Mouse (Mus musculus): ENCODE measurements around the gene Gli2. TPM values are rescaled to one million over a fixed set of nuclear protein-coding genes. Genes with fewer than 3 reads are reported as not detected.

The Gli2 gene
- polyA plus RNA-seq, 1 experiment: 1.4 TPM

DNA sequence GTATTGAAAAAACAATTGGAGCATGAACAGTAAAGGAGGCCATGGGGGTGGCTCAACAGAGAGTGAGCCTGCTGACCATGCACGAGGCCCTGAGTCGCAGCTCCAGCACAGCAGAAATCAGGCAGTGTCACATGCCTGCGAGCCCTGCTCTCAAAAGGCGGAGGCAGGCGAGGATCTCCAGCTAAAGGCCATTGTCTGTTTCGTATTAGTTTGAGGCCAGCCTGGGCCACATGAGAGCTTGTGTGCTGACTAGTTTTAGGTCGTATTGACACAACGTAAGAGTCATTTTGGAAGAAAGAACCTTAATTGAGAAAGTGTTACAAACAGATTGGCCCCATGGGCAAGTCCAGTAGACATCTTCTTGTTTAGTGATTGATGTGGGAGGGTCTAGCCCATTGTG, 17.5 kb downstream of the Gli2 start:
- Histone ChIP-seq H3K27ac (ENCODE audit: control insufficient read depth, insufficient read depth, low read depth, low read length) (no peak overlapping the region), H3K36me3 (ENCODE audit: control insufficient read depth, insufficient read depth, low read length) (no peaks in the 10 kb centered on the region), H3K4me1 (ENCODE audit: control insufficient read depth, insufficient read depth, low read length) (no peaks in the 10 kb centered on the region; the same call in 1 of the 2 replicates), H3K27me3 (ENCODE audit: control insufficient read depth, insufficient read depth, low read length) (no peaks in the 10 kb centered on the region), H3K4me3 (ENCODE audit: control insufficient read depth, low read depth, low read length) (no peak overlapping the region)
- no peak for TF ChIP-seq CTCF (IDR thresholded peaks at IDR 0.05; ENCODE audit: control insufficient read depth, insufficient read depth, insufficient replicate concordance, low read depth, low read length)
- no peak for TF ChIP-seq POLR2A (IDR thresholded peaks at IDR 0.05; ENCODE audit: control insufficient read depth, low read depth, low read length)

GRCm38 (mm10) chr1:119035301-119035700, 18.1 kb downstream of the Gli2 start:
- TF ChIP-seq CTCF (IDR thresholded peaks at IDR 0.05; ENCODE audit: control insufficient read depth, insufficient read depth, insufficient replicate concordance, low read depth, low read length) (no peak), POLR2A (IDR thresholded peaks at IDR 0.05; ENCODE audit: control insufficient read depth, low read depth, low read length) (no peak)
- Histone ChIP-seq H3K4me1 (ENCODE audit: control insufficient read depth, insufficient read depth, low read length) (no peaks in the 10 kb centered on the region; the same call in 1 of the 2 replicates), H3K27ac (ENCODE audit: control insufficient read depth, insufficient read depth, low read depth, low read length) (no peak overlapping the region), H3K27me3 (ENCODE audit: control insufficient read depth, insufficient read depth, low read length) (no peaks in the 10 kb centered on the region), H3K36me3 (ENCODE audit: control insufficient read depth, insufficient read depth, low read length) (no peaks in the 10 kb centered on the region), H3K4me3 (ENCODE audit: control insufficient read depth, low read depth, low read length) (no peak overlapping the region)

DNA sequence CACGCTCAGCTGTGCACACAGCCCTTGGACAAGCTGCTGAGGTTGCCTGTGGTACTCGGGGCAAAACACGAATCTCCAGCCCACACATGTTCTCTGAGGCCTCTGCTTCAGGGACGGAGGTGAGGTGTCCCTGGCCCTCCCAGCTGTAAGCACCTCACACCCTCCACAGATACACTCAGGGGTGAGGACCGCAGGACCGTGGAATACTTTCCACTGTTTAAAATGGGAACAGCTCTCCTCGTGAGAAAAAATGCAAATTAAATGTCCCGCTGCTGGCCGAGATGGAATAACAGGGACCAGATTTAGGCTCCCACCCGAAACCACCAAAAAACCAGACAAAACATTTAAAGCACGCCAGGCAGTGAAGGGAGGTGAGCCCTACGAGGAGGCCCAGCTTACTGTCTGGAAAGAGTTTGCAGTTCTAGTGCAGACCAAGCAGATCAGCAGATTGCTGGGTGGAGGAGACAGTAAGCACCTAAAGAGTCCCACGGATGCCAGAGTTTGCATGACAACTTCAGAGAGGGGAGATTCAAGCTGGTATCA, 19.2 kb downstream of the Gli2 start:
- H3K4me3 ChIP-seq (ENCODE audit: control insufficient read depth, low read depth, low read length): no peak overlapping the region

GRCm38 (mm10) chr1:119033450-119034162, 19.8 kb downstream of the Gli2 start:
- Histone ChIP-seq H3K4me3 (ENCODE audit: control insufficient read depth, low read depth, low read length) (no peak overlapping the region), H3K36me3 (ENCODE audit: control insufficient read depth, insufficient read depth, low read length) (no peaks in the 10 kb centered on the region), H3K27me3 (ENCODE audit: control insufficient read depth, insufficient read depth, low read length) (no peaks in the 10 kb centered on the region), H3K27ac (ENCODE audit: control insufficient read depth, insufficient read depth, low read depth, low read length) (peak overlapping the region; percentile 61), H3K4me1 (ENCODE audit: control insufficient read depth, insufficient read depth, low read length) (peaks cover 2% of the 10 kb centered on the region)
- TF ChIP-seq CTCF (IDR thresholded peaks at IDR 0.05; ENCODE audit: control insufficient read depth, insufficient read depth, insufficient replicate concordance, low read depth, low read length): no peak
- no peak for TF ChIP-seq POLR2A (IDR thresholded peaks at IDR 0.05; ENCODE audit: control insufficient read depth, low read depth, low read length)

More for the DNA sequence above, 19.2 kb downstream of the Gli2 start:
- no peak for TF ChIP-seq CTCF (IDR thresholded peaks at IDR 0.05; ENCODE audit: control insufficient read depth, insufficient read depth, insufficient replicate concordance, low read depth, low read length)
- no peak for TF ChIP-seq POLR2A (IDR thresholded peaks at IDR 0.05; ENCODE audit: control insufficient read depth, low read depth, low read length)
- H3K4me1 ChIP-seq (ENCODE audit: control insufficient read depth, insufficient read depth, low read length): no peaks in the 10 kb centered on the region; the same call in 1 of the 2 replicates
- H3K27ac ChIP-seq (ENCODE audit: control insufficient read depth, insufficient read depth, low read depth, low read length): peak overlapping the region; percentile 61
- H3K36me3 ChIP-seq (ENCODE audit: control insufficient read depth, insufficient read depth, low read length): no peaks in the 10 kb centered on the region
- no peaks in the 10 kb centered on the region for H3K27me3 ChIP-seq (ENCODE audit: control insufficient read depth, insufficient read depth, low read length)

DNA sequence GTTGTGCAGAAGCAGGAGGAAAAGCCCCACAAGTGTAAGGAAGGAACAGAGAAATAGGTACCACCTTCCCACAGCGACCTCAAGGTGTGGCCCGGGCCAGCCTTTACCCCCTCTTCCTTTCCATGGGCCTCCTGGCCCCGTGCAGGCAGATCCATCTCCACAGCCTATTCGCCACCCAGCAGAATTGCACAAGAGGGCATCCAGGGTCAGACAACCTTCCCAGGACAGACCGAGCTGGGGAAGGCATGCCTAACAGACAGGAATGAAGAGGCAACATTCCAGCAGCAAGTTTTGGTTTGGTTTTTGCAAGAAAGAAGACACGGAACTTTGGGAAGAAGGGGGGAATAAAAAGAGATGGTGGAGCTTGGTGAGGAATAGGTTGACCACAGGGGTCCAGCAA, 22.2 kb downstream of the Gli2 start:
- H3K4me3 ChIP-seq (ENCODE audit: control insufficient read depth, low read depth, low read length): no peak overlapping the region
- no peaks in the 10 kb centered on the region for H3K27me3 ChIP-seq (ENCODE audit: control insufficient read depth, insufficient read depth, low read length)
- no peak overlapping the region for H3K27ac ChIP-seq (ENCODE audit: control insufficient read depth, insufficient read depth, low read depth, low read length)
- H3K4me1 ChIP-seq (ENCODE audit: control insufficient read depth, insufficient read depth, low read length): peaks cover 2% of the 10 kb centered on the region
- TF ChIP-seq POLR2A (IDR thresholded peaks at IDR 0.05; ENCODE audit: control insufficient read depth, low read depth, low read length) (no peak), CTCF (IDR thresholded peaks at IDR 0.05; ENCODE audit: control insufficient read depth, insufficient read depth, insufficient replicate concordance, low read depth, low read length) (no peak)
- H3K36me3 ChIP-seq (ENCODE audit: control insufficient read depth, insufficient read depth, low read length): no peaks in the 10 kb centered on the region

- no peak overlapping the region for H3K4me3 ChIP-seq (ENCODE audit: control insufficient read depth, low read depth, low read length)
- H3K27me3 ChIP-seq (ENCODE audit: control insufficient read depth, insufficient read depth, low read length): no peaks in the 10 kb centered on the region
- peaks cover 2% of the 10 kb centered on the region for H3K4me1 ChIP-seq (ENCODE audit: control insufficient read depth, insufficient read depth, low read length)
- no peaks in the 10 kb centered on the region for H3K36me3 ChIP-seq (ENCODE audit: control insufficient read depth, insufficient read depth, low read length)
- no peak overlapping the region for H3K27ac ChIP-seq (ENCODE audit: control insufficient read depth, insufficient read depth, low read depth, low read length)
- TF ChIP-seq CTCF (IDR thresholded peaks at IDR 0.05; ENCODE audit: control insufficient read depth, insufficient read depth, insufficient replicate concordance, low read depth, low read length): no peak
- TF ChIP-seq POLR2A (IDR thresholded peaks at IDR 0.05; ENCODE audit: control insufficient read depth, low read depth, low read length): no peak
Observed at GRCm38 (mm10) chr1:119025647-119026358, 27.6 kb downstream of the Gli2 start.

DNA sequence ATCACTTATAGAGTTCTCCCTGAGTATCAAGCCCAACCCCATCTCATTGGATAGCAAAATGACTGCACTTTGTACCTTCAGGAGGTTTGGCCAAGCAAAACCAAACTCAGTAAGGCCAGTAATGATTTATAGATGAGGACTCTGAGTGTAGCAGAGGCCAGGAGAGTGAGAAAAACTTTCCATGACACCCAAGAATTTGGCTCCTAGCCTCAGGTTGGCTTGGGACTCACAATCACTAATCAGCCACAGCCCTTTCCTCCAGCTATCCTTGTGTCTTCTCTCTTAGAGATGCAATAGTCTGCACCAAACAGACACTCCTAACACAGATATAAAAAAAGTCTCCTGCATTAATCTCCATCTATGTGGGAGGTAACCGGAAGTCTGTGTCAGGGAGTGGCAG, 31.1 kb downstream of the Gli2 start:
- no peaks in the 10 kb centered on the region for H3K36me3 ChIP-seq (ENCODE audit: control insufficient read depth, insufficient read depth, low read length)
- no peaks in the 10 kb centered on the region; the same call in 1 of the 2 replicates for H3K4me1 ChIP-seq (ENCODE audit: control insufficient read depth, insufficient read depth, low read length)
- H3K27ac ChIP-seq (ENCODE audit: control insufficient read depth, insufficient read depth, low read depth, low read length): no peak overlapping the region
- TF ChIP-seq CTCF (IDR thresholded peaks at IDR 0.05; ENCODE audit: control insufficient read depth, insufficient read depth, insufficient replicate concordance, low read depth, low read length) (no peak), POLR2A (IDR thresholded peaks at IDR 0.05; ENCODE audit: control insufficient read depth, low read depth, low read length) (no peak)
- no peak overlapping the region for H3K4me3 ChIP-seq (ENCODE audit: control insufficient read depth, low read depth, low read length)
- no peaks in the 10 kb centered on the region for H3K27me3 ChIP-seq (ENCODE audit: control insufficient read depth, insufficient read depth, low read length)

Data from testis, adult 2 months (tissue).